Mouse (Mus musculus) CH12.LX (cell line): ENCODE measurements around the gene Smarcal1. TPM values are rescaled to one million over a fixed set of nuclear protein-coding genes. Genes with fewer than 3 reads are reported as not detected.
A peak's percentile ranks its signal among the peaks of the same experiment; 100 is the strongest.

Experiments
- DNase-seq: peaks from one replicate; pipeline ENCODE4 v3.0.0-alpha.2; 2013; ENCODE audit errors: extremely low read depth
- H3K27ac ChIP-seq: 2 replicates; pipeline ENCODE4 v1.5.1; 2012; ENCODE audit warnings: low read depth, mild to moderate bottlenecking, control low read depth, moderate library complexity; ENCODE audit not compliant: insufficient read depth
- H3K27me3 ChIP-seq: replicated peaks from 2 replicates; pipeline ENCODE3; 2012; ENCODE audit warnings: inconsistent platforms
- H3K36me3 ChIP-seq, 2 experiments: replicated peaks in 1 of 2; 2 replicates each; pipeline versions ENCODE3 to v1.6.1; 2012; ENCODE audit warnings: inconsistent platforms in 1 of 2, low read length in 1 of 2, mild to moderate bottlenecking in 1 of 2, mixed read lengths in 1 of 2, moderate library complexity in 1 of 2; ENCODE audit not compliant: control insufficient read depth in 1 of 2, insufficient read depth in 1 of 2
- H3K4me1 ChIP-seq, 2 experiments: 2 replicates each; pipeline ENCODE4 v1.6.1; 2012; ENCODE audit warnings: inconsistent platforms in 1 of 2, moderate library complexity in 1 of 2; ENCODE audit not compliant: insufficient read depth in 2 of 2, control insufficient read depth in 1 of 2
- H3K4me2 ChIP-seq: 2 replicates; pipeline ENCODE4 v1.6.1; 2012; ENCODE audit warnings: low read depth, mild to moderate bottlenecking, control low read depth; ENCODE audit not compliant: poor library complexity, insufficient read depth, severe bottlenecking
- H3K4me3 ChIP-seq, 3 experiments: fragments of 150-350 bp in 1 of 3; sonication (generic) in 1 of 3; replicated peaks in 1 of 3; 2 replicates each; pipeline versions ENCODE3 to v1.5.1; 2011 to 2012; ENCODE audit warnings: low read depth in 2 of 3, low read length in 2 of 3, mild to moderate bottlenecking in 2 of 3, moderate library complexity in 2 of 3, control low read depth in 1 of 3, improper control_type of control experiment in 1 of 3, inconsistent platforms in 1 of 3, mixed read lengths in 1 of 3; ENCODE audit not compliant: poor library complexity in 1 of 3
- H3K79me2 ChIP-seq: replicated peaks from 2 replicates; pipeline ENCODE4 v1.6.1; 2012; ENCODE audit warnings: mild to moderate bottlenecking, moderate library complexity; ENCODE audit not compliant: control insufficient read depth, poor library complexity, insufficient read depth, severe bottlenecking; ENCODE audit errors: extremely low read depth
- H3K9ac ChIP-seq: 2 replicates; pipeline ENCODE4 v1.6.1; 2012; ENCODE audit warnings: low read depth, mild to moderate bottlenecking, control low read depth, moderate library complexity; ENCODE audit not compliant: insufficient read depth
- H3K9me3 ChIP-seq: replicated peaks from 2 replicates; pipeline ENCODE3; 2012; ENCODE audit warnings: low read length, inconsistent platforms, mixed read lengths
- BHLHE40 ChIP-seq: IDR thresholded peaks from 2 replicates; pipeline ENCODE4 v1.6.1; 2011; ENCODE audit warnings: mild to moderate bottlenecking, low read depth, low read length, improper control_type of control experiment
- CHD1 ChIP-seq: IDR thresholded peaks from 2 replicates; pipeline ENCODE4 v1.6.1; 2012; ENCODE audit warnings: low read depth, low read length, improper control_type of control experiment, inconsistent platforms
- CHD2 ChIP-seq: IDR thresholded peaks from 2 replicates; pipeline ENCODE4 v1.6.1; 2011; ENCODE audit warnings: low read length, improper control_type of control experiment
- E2F4 ChIP-seq: IDR thresholded peaks from 2 replicates; pipeline ENCODE4 v1.6.1; 2011; ENCODE audit warnings: low read depth, low read length, improper control_type of control experiment; ENCODE audit not compliant: insufficient replicate concordance
- ELF1 ChIP-seq: IDR thresholded peaks from 2 replicates; pipeline ENCODE4 v1.6.1; 2014; ENCODE audit warnings: low read depth, mild to moderate bottlenecking, inconsistent platforms, low read length, improper control_type of control experiment
- ETS1 ChIP-seq: conservative IDR thresholded peaks from 2 replicates; pipeline ENCODE4 v1.6.1; 2012; ENCODE audit warnings: low read depth, mild to moderate bottlenecking, inconsistent platforms, low read length, improper control_type of control experiment, moderate library complexity
- GABPA ChIP-seq: IDR thresholded peaks from 2 replicates; pipeline ENCODE4 v1.6.1; 2012; ENCODE audit warnings: low read depth, low read length, improper control_type of control experiment, inconsistent platforms; ENCODE audit not compliant: insufficient replicate concordance
- IRF4 ChIP-seq: IDR thresholded peaks from 2 replicates; pipeline ENCODE4 v1.6.1; 2014; ENCODE audit warnings: low read depth, mild to moderate bottlenecking, inconsistent platforms, low read length, improper control_type of control experiment
- KAT2A ChIP-seq: IDR thresholded peaks from 2 replicates; pipeline ENCODE4 v1.6.1; 2012; ENCODE audit warnings: low read length, improper control_type of control experiment, inconsistent platforms; ENCODE audit not compliant: insufficient replicate concordance
- MAFK ChIP-seq: IDR thresholded peaks from 2 replicates; pipeline ENCODE4 v1.6.1; 2011; ENCODE audit warnings: low read length, improper control_type of control experiment; ENCODE audit not compliant: insufficient replicate concordance
- MAX ChIP-seq: IDR thresholded peaks from 2 replicates; pipeline ENCODE4 v1.6.1; 2011; ENCODE audit warnings: low read length, improper control_type of control experiment
- NRF1 ChIP-seq: IDR thresholded peaks from 2 replicates; pipeline ENCODE4 v1.6.1; 2014; ENCODE audit warnings: low read depth, mild to moderate bottlenecking, inconsistent platforms, low read length, improper control_type of control experiment, moderate library complexity
- TCF12 ChIP-seq: IDR thresholded peaks from 2 replicates; pipeline ENCODE4 v1.6.1; 2014; ENCODE audit warnings: low read depth, mild to moderate bottlenecking, inconsistent platforms, low read length, improper control_type of control experiment
- ZKSCAN1 ChIP-seq: IDR thresholded peaks from 2 replicates; pipeline ENCODE4 v1.6.1; 2012; ENCODE audit warnings: low read depth, inconsistent platforms, low read length, improper control_type of control experiment, borderline replicate concordance
- ZNF384 ChIP-seq: IDR thresholded peaks from 2 replicates; pipeline ENCODE4 v1.6.1; 2012; ENCODE audit warnings: low read depth, low read length, improper control_type of control experiment, inconsistent platforms
- dilution Hi-C: fragments of 300-500 bp; cut with MboI; formaldehyde crosslinking; loops from 2 replicates; pipeline ENCODE4 v1.14.3; 2020; ENCODE audit warnings: low sequenced_read_pairs; ENCODE audit not compliant: extremely low pct_unique_long_range_greater_than_20kb, extremely low pct_ligation_motif_present
- in situ Hi-C: fragments of 300-500 bp; cut with MboI; formaldehyde crosslinking; loops from 3 replicates; pipeline ENCODE4 v1.14.3; 2019; ENCODE audit warnings: low sequenced_read_pairs, low pct_ligation_motif_present, low pct_unique_long_range_greater_than_20kb, mixed read lengths
- polyA plus RNA-seq: library from polyadenylated mRNA; unstranded; fragments of >175 nt; gene quantifications from 2 replicates; pipeline ENCODE4 v1.2.1, GENCODE M21; 2012; ENCODE audit warnings: low read depth; ENCODE audit not compliant: insufficient read length
- total RNA-seq, 2 experiments: library from RNA; depleted of rRNA; stranded (reverse); fragments of 300-350 nt in 1 of 2; fragments of >200 nt in 1 of 2; gene quantifications; 2 replicates each; pipeline ENCODE4 v1.2.3; 2012 to 2014

Smarcal1 gene
- total and polyA plus RNA-seq, 3 experiments = 25.2 to 54.2 (median 34.9) TPM

- no peaks in the 10 kb centered on the region for H3K27me3 ChIP-seq
- H3K9ac ChIP-seq = no peak overlapping the region
- peaks cover 4% of the 10 kb centered on the region for H3K79me2 ChIP-seq
- no peaks in the 10 kb centered on the region for H3K36me3 ChIP-seq
- no peak overlapping the region for H3K4me3 ChIP-seq
- in situ Hi-C loops = loop anchor here (10.0 to 25.0 kb wide), 2 partner anchors 134 to 283 kb away; partner anchors contain the start of gene Igfbp5
- H3K4me2 ChIP-seq = no peak overlapping the region
- TF ChIP-seq ZNF384 (peak; percentile 83), ELF1 (no peak)
- no peak overlapping the region for H3K27ac ChIP-seq
- H3K4me1 ChIP-seq = peaks cover 5 to 20% of the 10 kb centered on the region in 2 experiments
- DNase-seq = no peak
- no peaks in the 10 kb centered on the region for H3K9me3 ChIP-seq
- dilution Hi-C loops = no loop called here
These were observed 4.2 kb upstream of the Smarcal1 start for GRCm38 (mm10) chr1:72578806-72579205.

GRCm38 (mm10) chr1:72583906-72584305 is 855 bp downstream of the Smarcal1 start:
- no peaks in the 10 kb centered on the region for H3K27me3 ChIP-seq
- peak overlapping the region; percentile 95 for H3K9ac ChIP-seq
- peaks cover 23% of the 10 kb centered on the region for H3K79me2 ChIP-seq
- peak overlapping the region; percentile 98 for H3K4me2 ChIP-seq
- H3K36me3 ChIP-seq = peaks cover 2 to 14% of the 10 kb centered on the region in 2 experiments
- DNase-seq = no peak
- in situ Hi-C loops (loop anchor here (10.0 to 25.0 kb wide), 2 partner anchors 269 to 278 kb away; partner anchors contain the start of gene Igfbp5), dilution Hi-C loops (no loop called here)
- no peaks in the 10 kb centered on the region for H3K9me3 ChIP-seq
- H3K4me1 ChIP-seq = peaks cover 9 to 34% of the 10 kb centered on the region in 2 experiments
- TF ChIP-seq MAFK = no peak
- TF ChIP-seq TCF12 = no peak
- no peak for TF ChIP-seq GABPA
- no peak for TF ChIP-seq NRF1
- TF ChIP-seq CHD1 = no peak
- no peak for TF ChIP-seq E2F4
- no peak for TF ChIP-seq ZNF384
- TF ChIP-seq ETS1 = no peak
- no peak for TF ChIP-seq ZKSCAN1
- TF ChIP-seq MAX = no peak
- no peak for TF ChIP-seq KAT2A
- TF ChIP-seq IRF4 = no peak
- no peak for TF ChIP-seq BHLHE40
- no peak for TF ChIP-seq CHD2
- peak overlapping the region; percentile 72 to 88 (median 82) for H3K4me3 ChIP-seq
- peak overlapping the region; percentile 88 for H3K27ac ChIP-seq
